Mouse (Mus musculus) neural tube, embryonic 11.5 days (tissue): ENCODE results near the gene Oca2. TPM values are rescaled to one million over a fixed set of nuclear protein-coding genes. Genes with fewer than 3 reads are reported as not detected.
A peak's percentile ranks its signal among the peaks of the same experiment; 100 is the strongest.

ENCODE experiments used
- ATAC-seq: fragments of 200-750 bp; cut with Nextera tagmentation; 2 replicates; pipeline ENCODE4 v1.8.0; 2017; ENCODE audit warnings: moderate number of reproducible peaks, mild to moderate bottlenecking, moderate TSS enrichment, moderate library complexity; ENCODE audit not compliant: insufficient read depth, low FRiP score, low TSS enrichment
- DNase-seq: peaks from one replicate; pipeline ENCODE4 v3.0.0-alpha.2; 2015; ENCODE audit warnings: low spot score
- H3K27ac ChIP-seq: fragments of 300-500 bp; sonication (generic); 2 replicates; pipeline ENCODE4 v1.5.1; 2014; ENCODE audit warnings: low read depth, mild to moderate bottlenecking, low read length
- H3K27me3 ChIP-seq: fragments of 300-500 bp; sonication (generic); 2 replicates; pipeline ENCODE4 v1.6.1; 2014; ENCODE audit warnings: mild to moderate bottlenecking, low read length, mixed read lengths; ENCODE audit not compliant: control insufficient read depth, insufficient read depth
- H3K36me3 ChIP-seq: fragments of 300-500 bp; sonication (generic); 2 replicates; pipeline ENCODE4 v1.6.1; 2014; ENCODE audit warnings: mild to moderate bottlenecking, low read length, moderate library complexity, mixed read lengths; ENCODE audit not compliant: control insufficient read depth, insufficient read depth
- H3K4me1 ChIP-seq: fragments of 300-500 bp; sonication (generic); 2 replicates; pipeline ENCODE4 v1.6.1; 2014; ENCODE audit warnings: low read length, mixed read lengths; ENCODE audit not compliant: control insufficient read depth, insufficient read depth
- H3K4me2 ChIP-seq: fragments of 300-500 bp; sonication (generic); 2 replicates; pipeline ENCODE4 v1.6.1; 2014; ENCODE audit warnings: low read depth, mild to moderate bottlenecking, moderate library complexity
- H3K4me3 ChIP-seq: fragments of 300-500 bp; sonication (generic); 2 replicates; pipeline ENCODE4 v1.5.1; 2014; ENCODE audit warnings: low read depth, low read length
- H3K9ac ChIP-seq: fragments of 300-500 bp; sonication (generic); 2 replicates; pipeline ENCODE4 v1.6.1; 2014; ENCODE audit warnings: mild to moderate bottlenecking, low read length
- H3K9me3 ChIP-seq: fragments of 300-500 bp; sonication (generic); 2 replicates; pipeline ENCODE4 v1.6.1; 2016; ENCODE audit warnings: low read length; ENCODE audit not compliant: control insufficient read depth
- WGBS: fragments of 180-500 bp; shearing (Covaris S2); extraction: QIAGEN DNeasy Blood & Tissue Kit; methylation state at CpG from one replicate; pipeline ENCODE4 v1.1.7; 2014; 5-methylcytosine and 5-hydroxymethylcytosine counted together
- polyA plus RNA-seq: library from polyadenylated mRNA; unstranded; fragments of >200 nt; fragmentation: Nextera tagmentation; extraction: Ambion mirVana; gene quantifications from 2 replicates; pipeline ENCODE4 v1.2.1, GENCODE M21; 2014

Gene Oca2
- polyA plus RNA-seq, 1 experiment from 2014 or later = 0.09 TPM

- 0 out of 2 replicates have a peak, but pooled peaks cover 2% of the 10 kb centered on the region for H3K36me3 ChIP-seq
- WGBS = 90% methylated on average over 3 of the region's 3 CpGs
These were observed 2.9 kb upstream of the Oca2 start for GRCm38 (mm10) chr7:56236617-56237016.

GRCm38 (mm10) chr7:56254568-56254967 lies 15.0 kb downstream of the Oca2 start:
- no peaks in the 10 kb centered on the region for H3K36me3 ChIP-seq
- ATAC-seq (no peak), DNase-seq (no peak)
- H3K4me3 ChIP-seq = no peak overlapping the region
- H3K9me3 ChIP-seq = no peaks in the 10 kb centered on the region
- WGBS = 91% methylated on average over 10 of the region's 10 CpGs
- H3K4me1 ChIP-seq = no peaks in the 10 kb centered on the region
- no peaks in the 10 kb centered on the region for H3K27me3 ChIP-seq
- H3K9ac ChIP-seq = no peak overlapping the region
- H3K27ac ChIP-seq = no peak overlapping the region
- no peak overlapping the region for H3K4me2 ChIP-seq

More at GRCm38 (mm10) chr7:56236617-56237016, 2.9 kb upstream of the Oca2 start:
- no peak for DNase-seq
- no peak overlapping the region for H3K9ac ChIP-seq
- H3K4me2 ChIP-seq = no peak overlapping the region
- H3K9me3 ChIP-seq = no peaks in the 10 kb centered on the region
- no peaks in the 10 kb centered on the region for H3K27me3 ChIP-seq
- ATAC-seq = no peak
- no peaks in the 10 kb centered on the region for H3K4me1 ChIP-seq
- H3K4me3 ChIP-seq = no peak overlapping the region
- no peak overlapping the region for H3K27ac ChIP-seq

GRCm38 (mm10) chr7:56257875-56258441 lies 18.4 kb downstream of the Oca2 start:
- no peak for DNase-seq
- Histone ChIP-seq H3K4me1 (no peaks in the 10 kb centered on the region), H3K9ac (no peak overlapping the region), H3K27ac (no peak overlapping the region), H3K9me3 (no peaks in the 10 kb centered on the region), H3K4me3 (no peak overlapping the region), H3K27me3 (no peaks in the 10 kb centered on the region), H3K36me3 (no peaks in the 10 kb centered on the region), H3K4me2 (no peak overlapping the region)
- 81% methylated on average over 3 of the region's 3 CpGs for WGBS
- ATAC-seq = no peak

- ATAC-seq (no peak), DNase-seq (no peak)
- Histone ChIP-seq H3K4me1 (no peaks in the 10 kb centered on the region), H3K27ac (no peak overlapping the region), H3K4me2 (no peak overlapping the region), H3K27me3 (no peaks in the 10 kb centered on the region), H3K36me3 (no peaks in the 10 kb centered on the region), H3K9ac (no peak overlapping the region), H3K9me3 (no peaks in the 10 kb centered on the region), H3K4me3 (no peak overlapping the region)
- 89% methylated on average over 2 of the region's 2 CpGs for WGBS
These were observed 37.9 kb downstream of the Oca2 start for GRCm38 (mm10) chr7:56277506-56277905.

- no peaks in the 10 kb centered on the region for H3K27me3 ChIP-seq
- 48% methylated on average over 6 of the region's 6 CpGs for WGBS
- H3K9me3 ChIP-seq = no peaks in the 10 kb centered on the region
- H3K9ac ChIP-seq = no peak overlapping the region
- no peak overlapping the region for H3K4me2 ChIP-seq
- no peaks in the 10 kb centered on the region for H3K36me3 ChIP-seq
- H3K4me1 ChIP-seq = no peaks in the 10 kb centered on the region
- ATAC-seq (no peak), DNase-seq (peak; percentile 63)
- H3K4me3 ChIP-seq = no peak overlapping the region
- no peak overlapping the region for H3K27ac ChIP-seq
These were observed 52.0 kb downstream of the Oca2 start for GRCm38 (mm10) chr7:56291468-56292115.

GRCm38 (mm10) chr7:56304408-56304807 lies 64.8 kb downstream of the Oca2 start:
- Histone ChIP-seq H3K9me3 (no peaks in the 10 kb centered on the region), H3K4me1 (no peaks in the 10 kb centered on the region), H3K36me3 (no peaks in the 10 kb centered on the region), H3K27ac (no peak overlapping the region), H3K27me3 (no peaks in the 10 kb centered on the region), H3K9ac (no peak overlapping the region), H3K4me2 (no peak overlapping the region), H3K4me3 (no peak overlapping the region)
- 45% methylated on average over 1 of the region's 1 CpGs for WGBS
- DNase-seq (no peak), ATAC-seq (no peak)

GRCm38 (mm10) chr7:56314358-56314757 lies 74.8 kb downstream of the Oca2 start:
- H3K27me3 ChIP-seq = no peaks in the 10 kb centered on the region
- no peak for ATAC-seq

GRCm38 (mm10) chr7:56315630-56316529 lies 76.3 kb downstream of the Oca2 start:
- H3K9ac ChIP-seq = no peak overlapping the region
- H3K4me3 ChIP-seq = no peak overlapping the region
- peak; percentile 54 for ATAC-seq
- no peak for DNase-seq
- no peaks in the 10 kb centered on the region for H3K4me1 ChIP-seq
- no peak overlapping the region for H3K4me2 ChIP-seq
- no peaks in the 10 kb centered on the region for H3K27me3 ChIP-seq
- H3K9me3 ChIP-seq = no peaks in the 10 kb centered on the region
- no peak overlapping the region for H3K27ac ChIP-seq
- no peaks in the 10 kb centered on the region for H3K36me3 ChIP-seq
- WGBS = 51% methylated on average over 7 of the region's 7 CpGs

More at GRCm38 (mm10) chr7:56314358-56314757, 74.8 kb downstream of the Oca2 start:
- 74% methylated on average over 5 of the region's 5 CpGs for WGBS
- DNase-seq = no peak
- no peaks in the 10 kb centered on the region for H3K36me3 ChIP-seq
- no peaks in the 10 kb centered on the region for H3K4me1 ChIP-seq
- H3K4me3 ChIP-seq = no peak overlapping the region
- no peaks in the 10 kb centered on the region for H3K9me3 ChIP-seq
- no peak overlapping the region for H3K9ac ChIP-seq
- no peak overlapping the region for H3K27ac ChIP-seq
- H3K4me2 ChIP-seq = no peak overlapping the region
